Mouse (Mus musculus) CH12.LX (cell line): Measurements from ENCODE around the gene B3gnt2. TPM values are rescaled to one million over a fixed set of nuclear protein-coding genes. Genes with fewer than 3 reads are reported as not detected.

Experiments
- DNase-seq: peaks from one replicate; pipeline ENCODE4 v3.0.0-alpha.2; 2013; ENCODE audit errors: extremely low read depth
- H3K27ac ChIP-seq: 2 replicates; pipeline ENCODE4 v1.5.1; 2012; ENCODE audit warnings: low read depth, mild to moderate bottlenecking, control low read depth, moderate library complexity; ENCODE audit not compliant: insufficient read depth
- H3K27me3 ChIP-seq: replicated peaks from 2 replicates; pipeline ENCODE3; 2012; ENCODE audit warnings: inconsistent platforms
- H3K36me3 ChIP-seq, 2 experiments: replicated peaks in 1 of 2; 2 replicates each; pipeline versions ENCODE3 to v1.6.1; 2012; ENCODE audit warnings: inconsistent platforms in 1 of 2, low read length in 1 of 2, mild to moderate bottlenecking in 1 of 2, mixed read lengths in 1 of 2, moderate library complexity in 1 of 2; ENCODE audit not compliant: control insufficient read depth in 1 of 2, insufficient read depth in 1 of 2
- H3K4me1 ChIP-seq, 2 experiments: 2 replicates each; pipeline ENCODE4 v1.6.1; 2012; ENCODE audit warnings: inconsistent platforms in 1 of 2, moderate library complexity in 1 of 2; ENCODE audit not compliant: insufficient read depth in 2 of 2, control insufficient read depth in 1 of 2
- H3K4me2 ChIP-seq: 2 replicates; pipeline ENCODE4 v1.6.1; 2012; ENCODE audit warnings: low read depth, mild to moderate bottlenecking, control low read depth; ENCODE audit not compliant: poor library complexity, insufficient read depth, severe bottlenecking
- H3K4me3 ChIP-seq, 3 experiments: fragments of 150-350 bp in 1 of 3; sonication (generic) in 1 of 3; replicated peaks in 1 of 3; 2 replicates each; pipeline versions ENCODE3 to v1.5.1; 2011 to 2012; ENCODE audit warnings: low read depth in 2 of 3, low read length in 2 of 3, mild to moderate bottlenecking in 2 of 3, moderate library complexity in 2 of 3, control low read depth in 1 of 3, improper control_type of control experiment in 1 of 3, inconsistent platforms in 1 of 3, mixed read lengths in 1 of 3; ENCODE audit not compliant: poor library complexity in 1 of 3
- H3K79me2 ChIP-seq: replicated peaks from 2 replicates; pipeline ENCODE4 v1.6.1; 2012; ENCODE audit warnings: mild to moderate bottlenecking, moderate library complexity; ENCODE audit not compliant: control insufficient read depth, poor library complexity, insufficient read depth, severe bottlenecking; ENCODE audit errors: extremely low read depth
- H3K9ac ChIP-seq: 2 replicates; pipeline ENCODE4 v1.6.1; 2012; ENCODE audit warnings: low read depth, mild to moderate bottlenecking, control low read depth, moderate library complexity; ENCODE audit not compliant: insufficient read depth
- H3K9me3 ChIP-seq: replicated peaks from 2 replicates; pipeline ENCODE3; 2012; ENCODE audit warnings: low read length, inconsistent platforms, mixed read lengths
- CHD2 ChIP-seq: IDR thresholded peaks from 2 replicates; pipeline ENCODE4 v1.6.1; 2011; ENCODE audit warnings: low read length, improper control_type of control experiment
- CTCF ChIP-seq, 2 experiments: IDR thresholded peaks in 1 of 2; conservative IDR thresholded peaks in 1 of 2; 2 replicates each; pipeline ENCODE4 v1.5.1; 2011 to 2012; ENCODE audit warnings: low read depth in 2 of 2, low read length in 2 of 2, improper control_type of control experiment in 1 of 2, inconsistent platforms in 1 of 2, mild to moderate bottlenecking in 1 of 2, moderate library complexity in 1 of 2
- E2F4 ChIP-seq: IDR thresholded peaks from 2 replicates; pipeline ENCODE4 v1.6.1; 2011; ENCODE audit warnings: low read depth, low read length, improper control_type of control experiment; ENCODE audit not compliant: insufficient replicate concordance
- EP300 ChIP-seq: IDR thresholded peaks from 2 replicates; pipeline ENCODE4 v1.6.1; 2011; ENCODE audit warnings: low read length, improper control_type of control experiment
- ETS1 ChIP-seq: conservative IDR thresholded peaks from 2 replicates; pipeline ENCODE4 v1.6.1; 2012; ENCODE audit warnings: low read depth, mild to moderate bottlenecking, inconsistent platforms, low read length, improper control_type of control experiment, moderate library complexity
- GABPA ChIP-seq: IDR thresholded peaks from 2 replicates; pipeline ENCODE4 v1.6.1; 2012; ENCODE audit warnings: low read depth, low read length, improper control_type of control experiment, inconsistent platforms; ENCODE audit not compliant: insufficient replicate concordance
- HCFC1 ChIP-seq: IDR thresholded peaks from 2 replicates; pipeline ENCODE4 v1.6.1; 2012; ENCODE audit warnings: low read depth, mild to moderate bottlenecking, inconsistent platforms, low read length, improper control_type of control experiment
- IRF4 ChIP-seq: IDR thresholded peaks from 2 replicates; pipeline ENCODE4 v1.6.1; 2014; ENCODE audit warnings: low read depth, mild to moderate bottlenecking, inconsistent platforms, low read length, improper control_type of control experiment
- JUN ChIP-seq: IDR thresholded peaks from 2 replicates; pipeline ENCODE4 v1.6.1; 2011; ENCODE audit warnings: low read depth, mild to moderate bottlenecking, low read length, improper control_type of control experiment, moderate library complexity; ENCODE audit not compliant: insufficient read depth
- MAX ChIP-seq: IDR thresholded peaks from 2 replicates; pipeline ENCODE4 v1.6.1; 2011; ENCODE audit warnings: low read length, improper control_type of control experiment
- MEF2A ChIP-seq: IDR thresholded peaks from 2 replicates; pipeline ENCODE4 v1.6.1; 2014; ENCODE audit warnings: low read depth, mild to moderate bottlenecking, inconsistent platforms, low read length, improper control_type of control experiment, borderline replicate concordance
- MYC ChIP-seq: IDR thresholded peaks from 2 replicates; pipeline ENCODE4 v1.6.1; 2011; ENCODE audit warnings: low read depth, mild to moderate bottlenecking, improper control_type of control experiment, low read length
- NRF1 ChIP-seq: IDR thresholded peaks from 2 replicates; pipeline ENCODE4 v1.6.1; 2014; ENCODE audit warnings: low read depth, mild to moderate bottlenecking, inconsistent platforms, low read length, improper control_type of control experiment, moderate library complexity
- PAX5 ChIP-seq: IDR thresholded peaks from 2 replicates; pipeline ENCODE4 v1.6.1; 2012; ENCODE audit warnings: low read length, inconsistent platforms, mixed read lengths
- POLR2A ChIP-seq: IDR thresholded peaks from 2 replicates; pipeline ENCODE4 v1.6.1; 2011; ENCODE audit warnings: low read depth, mild to moderate bottlenecking, improper control_type of control experiment, low read length
- POLR2AphosphoS2 ChIP-seq: IDR thresholded peaks from 2 replicates; pipeline ENCODE4 v1.6.1; 2011; ENCODE audit warnings: low read depth, low read length, improper control_type of control experiment
- RAD21 ChIP-seq: IDR thresholded peaks from 2 replicates; pipeline ENCODE4 v1.6.1; 2011; ENCODE audit warnings: low read depth, mild to moderate bottlenecking, low read length, improper control_type of control experiment, moderate library complexity
- RCOR1 ChIP-seq: conservative IDR thresholded peaks from 2 replicates; pipeline ENCODE4 v1.6.1; 2012; ENCODE audit warnings: low read depth, mild to moderate bottlenecking, inconsistent platforms, low read length, improper control_type of control experiment
- SMC3 ChIP-seq: IDR thresholded peaks from 2 replicates; pipeline ENCODE4 v1.6.1; 2011; ENCODE audit warnings: low read depth, low read length, improper control_type of control experiment
- USF1 ChIP-seq: IDR thresholded peaks from 2 replicates; pipeline ENCODE4 v1.6.1; 2014; ENCODE audit warnings: low read depth, mild to moderate bottlenecking, inconsistent platforms, low read length, improper control_type of control experiment
- USF2 ChIP-seq: conservative IDR thresholded peaks from 2 replicates; pipeline ENCODE4 v1.6.1; 2011; ENCODE audit warnings: low read depth, low read length, improper control_type of control experiment
- ZKSCAN1 ChIP-seq: IDR thresholded peaks from 2 replicates; pipeline ENCODE4 v1.6.1; 2012; ENCODE audit warnings: low read depth, inconsistent platforms, low read length, improper control_type of control experiment, borderline replicate concordance
- ZMIZ1 ChIP-seq: IDR thresholded peaks from 2 replicates; pipeline ENCODE4 v1.6.1; 2012; ENCODE audit warnings: low read depth, mild to moderate bottlenecking, inconsistent platforms, low read length, improper control_type of control experiment
- ZNF384 ChIP-seq: IDR thresholded peaks from 2 replicates; pipeline ENCODE4 v1.6.1; 2012; ENCODE audit warnings: low read depth, low read length, improper control_type of control experiment, inconsistent platforms
- dilution Hi-C: fragments of 300-500 bp; cut with MboI; formaldehyde crosslinking; loops from 2 replicates; pipeline ENCODE4 v1.14.3; 2020; ENCODE audit warnings: low sequenced_read_pairs; ENCODE audit not compliant: extremely low pct_unique_long_range_greater_than_20kb, extremely low pct_ligation_motif_present
- in situ Hi-C: fragments of 300-500 bp; cut with MboI; formaldehyde crosslinking; loops from 3 replicates; pipeline ENCODE4 v1.14.3; 2019; ENCODE audit warnings: low sequenced_read_pairs, low pct_ligation_motif_present, low pct_unique_long_range_greater_than_20kb, mixed read lengths
- polyA plus RNA-seq: library from polyadenylated mRNA; unstranded; fragments of >175 nt; gene quantifications from 2 replicates; pipeline ENCODE4 v1.2.1, GENCODE M21; 2012; ENCODE audit warnings: low read depth; ENCODE audit not compliant: insufficient read length
- total RNA-seq, 2 experiments: library from RNA; depleted of rRNA; stranded (reverse); fragments of 300-350 nt in 1 of 2; fragments of >200 nt in 1 of 2; gene quantifications; 2 replicates each; pipeline ENCODE4 v1.2.3; 2012 to 2014

Gene B3gnt2
- total and polyA plus RNA-seq, 3 experiments = 74.6 to 96.0 (median 75.2) TPM

DNA sequence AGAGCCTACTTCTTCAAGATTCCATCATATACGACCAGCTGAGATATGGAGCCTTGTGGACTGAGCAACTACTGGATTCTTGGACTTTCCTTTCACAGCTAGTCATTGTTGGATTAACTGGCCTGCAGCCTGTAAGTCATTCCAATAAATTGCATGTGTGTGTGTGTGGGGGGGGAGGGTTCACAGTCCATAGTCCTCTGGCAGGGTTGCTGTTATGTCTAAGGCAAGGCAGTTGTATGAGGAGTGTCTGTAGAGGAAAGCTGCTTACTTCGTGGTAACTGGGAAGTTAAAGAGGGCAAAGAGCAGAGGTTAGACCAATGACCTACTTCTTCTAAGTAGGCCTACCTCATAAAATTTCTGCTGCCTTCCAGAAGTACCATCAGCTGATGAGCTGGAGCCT is 22.9 kb upstream of the B3gnt2 start:
- no peak overlapping the region for H3K27ac ChIP-seq
- dilution Hi-C loops (no loop called here), in situ Hi-C loops (no loop called here)

DNA sequence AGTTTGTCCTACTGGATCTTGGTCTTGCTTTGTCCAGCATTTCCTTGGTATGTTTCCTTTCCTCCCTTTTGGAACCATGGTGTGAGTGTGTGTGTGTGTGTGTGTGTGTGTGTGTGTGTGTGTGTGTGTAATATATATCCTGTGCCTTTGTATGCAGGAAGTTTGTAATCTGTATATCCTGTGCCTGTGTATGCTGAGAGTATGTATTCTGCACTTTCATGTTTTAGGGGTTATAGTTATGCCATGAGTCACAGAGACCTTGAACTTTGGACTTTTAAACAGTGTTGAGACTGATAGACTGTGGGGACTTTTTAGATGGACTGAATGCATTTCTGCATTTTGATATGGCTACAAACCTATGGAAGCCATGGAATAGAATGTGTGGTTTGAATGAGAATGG is 22.2 kb upstream of the B3gnt2 start:
- H3K36me3 ChIP-seq = no peaks in the 10 kb centered on the region
- no peak overlapping the region for H3K4me2 ChIP-seq
- H3K79me2 ChIP-seq = no peaks in the 10 kb centered on the region
- in situ Hi-C loops = no loop called here
- no peak for DNase-seq
- TF ChIP-seq EP300 = no peak
- no peak for TF ChIP-seq GABPA
- TF ChIP-seq PAX5 = no peak
- TF ChIP-seq ZKSCAN1 = no peak
- TF ChIP-seq POLR2A = no peak
- TF ChIP-seq SMC3 = no peak
- no peak for TF ChIP-seq ETS1
- no peak for TF ChIP-seq RAD21
- no peak for TF ChIP-seq CTCF (conservative IDR thresholded peaks at IDR 0.05 in 1 of 2, IDR thresholded peaks at IDR 0.05 in 1 of 2; ENCODE audit: low read depth in 2 of 2, low read length in 2 of 2)
- TF ChIP-seq CHD2 = no peak
- H3K9ac ChIP-seq = no peak overlapping the region
- H3K4me3 ChIP-seq = no peak overlapping the region
- H3K27ac ChIP-seq = no peak overlapping the region
- H3K9me3 ChIP-seq = no peaks in the 10 kb centered on the region
- H3K27me3 ChIP-seq = peaks cover 5% of the 10 kb centered on the region
- dilution Hi-C loops = no loop called here
- peaks cover 18 to 58% of the 10 kb centered on the region in 2 experiments for H3K4me1 ChIP-seq

More for the DNA sequence above, 22.9 kb upstream of the B3gnt2 start:
- TF ChIP-seq HCFC1 (no peak), E2F4 (no peak), JUN (no peak), GABPA (no peak), ZNF384 (no peak), CHD2 (no peak), IRF4 (no peak), USF1 (no peak), EP300 (no peak), ZMIZ1 (no peak), USF2 (no peak), MAX (no peak), MYC (no peak), MEF2A (no peak), ETS1 (no peak), NRF1 (no peak), CTCF (conservative IDR thresholded peaks at IDR 0.05 in 1 of 2, IDR thresholded peaks at IDR 0.05 in 1 of 2; ENCODE audit: low read depth in 2 of 2, low read length in 2 of 2) (no peak), POLR2AphosphoS2 (no peak), RCOR1 (no peak)
- Histone ChIP-seq H3K4me3 (no peak overlapping the region), H3K9me3 (no peaks in the 10 kb centered on the region), H3K4me1 (peaks cover 14 to 58% of the 10 kb centered on the region in 2 experiments), H3K9ac (no peak overlapping the region), H3K36me3 (no peaks in the 10 kb centered on the region), H3K79me2 (no peaks in the 10 kb centered on the region), H3K4me2 (no peak overlapping the region), H3K27me3 (peaks cover 10% of the 10 kb centered on the region)
- DNase-seq = no peak
